Mouse (Mus musculus) limb, embryonic 11.5 days (tissue): ENCODE results near the gene Ret. TPM values are rescaled to one million over a fixed set of nuclear protein-coding genes. Genes with fewer than 3 reads are reported as not detected.
A peak's percentile ranks its signal among the peaks of the same experiment; 100 is the strongest.

Source experiments
- ATAC-seq: fragments of 200-750 bp; cut with Nextera tagmentation; 2 replicates; pipeline ENCODE4 v1.8.0; 2017; ENCODE audit warnings: low read depth; ENCODE audit not compliant: insufficient number of reproducible peaks, low FRiP score, low TSS enrichment
- DNase-seq: peaks from one replicate; pipeline ENCODE4 v3.0.0-alpha.2; 2015; ENCODE audit warnings: low spot score
- H3K27ac ChIP-seq: fragments of 300-500 bp; sonication (generic); replicated peaks from 2 replicates; pipeline ENCODE4 v1.5.1; 2014; ENCODE audit warnings: low read depth, mild to moderate bottlenecking, low read length
- H3K27me3 ChIP-seq: fragments of 300-500 bp; sonication (generic); 2 replicates; pipeline ENCODE4 v1.6.1; 2014; ENCODE audit warnings: mild to moderate bottlenecking, low read length, mixed read lengths; ENCODE audit not compliant: control insufficient read depth, insufficient read depth
- H3K36me3 ChIP-seq: fragments of 300-500 bp; sonication (generic); 2 replicates; pipeline ENCODE4 v1.6.1; 2014; ENCODE audit warnings: mild to moderate bottlenecking, low read length, moderate library complexity, mixed read lengths; ENCODE audit not compliant: control insufficient read depth, insufficient read depth
- H3K4me1 ChIP-seq: fragments of 300-500 bp; sonication (generic); 2 replicates; pipeline ENCODE4 v1.6.1; 2014; ENCODE audit warnings: low read length, mixed read lengths; ENCODE audit not compliant: control insufficient read depth, insufficient read depth
- H3K4me2 ChIP-seq: fragments of 300-500 bp; sonication (generic); 2 replicates; pipeline ENCODE4 v1.6.1; 2014; ENCODE audit warnings: low read depth, mild to moderate bottlenecking, moderate library complexity; ENCODE audit not compliant: severe bottlenecking
- H3K4me3 ChIP-seq: fragments of 300-500 bp; sonication (generic); 2 replicates; pipeline ENCODE4 v1.5.1; 2014; ENCODE audit warnings: low read depth, low read length
- H3K9ac ChIP-seq: fragments of 300-500 bp; sonication (generic); 2 replicates; pipeline ENCODE4 v1.6.1; 2014; ENCODE audit warnings: mild to moderate bottlenecking, low read length
- H3K9me3 ChIP-seq: fragments of 300-500 bp; sonication (generic); 2 replicates; pipeline ENCODE4 v1.6.1; 2016; ENCODE audit warnings: low read length; ENCODE audit not compliant: control insufficient read depth
- WGBS: fragments of 180-500 bp; shearing (Covaris S2); extraction: QIAGEN DNeasy Blood & Tissue Kit; methylation state at CpG from one replicate; pipeline ENCODE4 v1.1.7; 2014; 5-methylcytosine and 5-hydroxymethylcytosine counted together
- polyA plus RNA-seq: library from polyadenylated mRNA; unstranded; fragments of >200 nt; fragmentation: Nextera tagmentation; extraction: Ambion mirVana; gene quantifications from 2 replicates; pipeline ENCODE4 v1.2.1, GENCODE M21; 2014

The Ret gene
- polyA plus RNA-seq, 1 experiment from 2014 or later, result 0.04 TPM

GRCm38 (mm10) chr6:118205176-118205890 is 7.8 kb upstream of the Ret start:
- no peaks in the 10 kb centered on the region for H3K27me3 ChIP-seq
- no peak overlapping the region for H3K4me2 ChIP-seq
- DNase-seq (peak; percentile 42), ATAC-seq (no peak; the same call in 1 of the 2 replicates)
- H3K27ac ChIP-seq, result no peak overlapping the region
- H3K4me1 ChIP-seq, result peaks cover 6% of the 10 kb centered on the region; the same call in 1 of the 2 replicates
- no peaks in the 10 kb centered on the region for H3K9me3 ChIP-seq
- 30% methylated on average over 7 of the region's 7 CpGs for WGBS
- no peaks in the 10 kb centered on the region for H3K36me3 ChIP-seq
- H3K4me3 ChIP-seq, result no peak overlapping the region
- H3K9ac ChIP-seq, result no peak overlapping the region

GRCm38 (mm10) chr6:118204112-118204511 is 6.6 kb upstream of the Ret start:
- H3K9ac ChIP-seq, result no peak overlapping the region
- H3K4me3 ChIP-seq, result no peak overlapping the region
- H3K27me3 ChIP-seq, result peaks cover 3% of the 10 kb centered on the region; the same call in 1 of the 2 replicates
- WGBS, result 80% methylated on average over 1 of the region's 1 CpGs
- H3K9me3 ChIP-seq, result no peaks in the 10 kb centered on the region
- no peak for ATAC-seq
- H3K4me2 ChIP-seq, result no peak overlapping the region
- H3K27ac ChIP-seq, result no peak overlapping the region
- no peaks in the 10 kb centered on the region for H3K36me3 ChIP-seq
- peaks cover 6% of the 10 kb centered on the region; the same call in 1 of the 2 replicates for H3K4me1 ChIP-seq
- no peak for DNase-seq

- peak; percentile 74 for ATAC-seq
- H3K36me3 ChIP-seq, result no peaks in the 10 kb centered on the region
Observed at GRCm38 (mm10) chr6:118196751-118197439, 623 bp downstream of the Ret start.

GRCm38 (mm10) chr6:118195108-118195507 is 2.4 kb downstream of the Ret start:
- WGBS, result 34% methylated on average over 8 of the region's 8 CpGs
- no peak overlapping the region for H3K4me3 ChIP-seq
- H3K27ac ChIP-seq, result no peak overlapping the region
- peaks cover 2% of the 10 kb centered on the region; the same call in 1 of the 2 replicates for H3K4me1 ChIP-seq
- H3K27me3 ChIP-seq, result peaks cover 35% of the 10 kb centered on the region
- no peaks in the 10 kb centered on the region for H3K36me3 ChIP-seq
- H3K9me3 ChIP-seq, result no peaks in the 10 kb centered on the region
- no peak overlapping the region for H3K9ac ChIP-seq
- DNase-seq (peak; percentile 65), ATAC-seq (no peak)
- H3K4me2 ChIP-seq, result no peak overlapping the region

More at GRCm38 (mm10) chr6:118196751-118197439, 623 bp downstream of the Ret start:
- H3K9ac ChIP-seq, result peak overlapping the region; percentile 24; the same call in 1 of the 2 replicates
- under 1% methylated on average over 83 of the region's 84 CpGs for whole genome bisulfite sequencing
- H3K4me2 ChIP-seq, result peak overlapping the region; percentile 98
- H3K27me3 ChIP-seq, result peaks cover 35% of the 10 kb centered on the region
- H3K9me3 ChIP-seq, result no peaks in the 10 kb centered on the region
- DNase-seq, result peak; percentile 72
- no peak overlapping the region for H3K27ac ChIP-seq
- peak overlapping the region; percentile 57 for H3K4me3 ChIP-seq
- peaks cover 2% of the 10 kb centered on the region; the same call in 1 of the 2 replicates for H3K4me1 ChIP-seq

- H3K4me2 ChIP-seq, result no peak overlapping the region
- no peak for DNase-seq
- ATAC-seq, result no peak
- no peak overlapping the region for H3K27ac ChIP-seq
- peaks cover 22% of the 10 kb centered on the region for H3K27me3 ChIP-seq
- H3K4me1 ChIP-seq, result peaks cover 2% of the 10 kb centered on the region; the same call in 1 of the 2 replicates
- no peak overlapping the region for H3K9ac ChIP-seq
- 73% methylated on average over 3 of the region's 3 CpGs for WGBS
- no peak overlapping the region for H3K4me3 ChIP-seq
- no peaks in the 10 kb centered on the region for H3K9me3 ChIP-seq
- H3K36me3 ChIP-seq, result no peaks in the 10 kb centered on the region
Observed at GRCm38 (mm10) chr6:118192882-118193281, 4.6 kb downstream of the Ret start.

GRCm38 (mm10) chr6:118192199-118192598 is 5.3 kb downstream of the Ret start:
- H3K36me3 ChIP-seq, result no peaks in the 10 kb centered on the region
- H3K27me3 ChIP-seq, result peaks cover 15% of the 10 kb centered on the region

GRCm38 (mm10) chr6:118189764-118190163 is 7.8 kb downstream of the Ret start:
- Histone ChIP-seq H3K4me1 (no peaks in the 10 kb centered on the region), H3K27ac (no peak overlapping the region), H3K4me2 (no peak overlapping the region), H3K9ac (no peak overlapping the region), H3K36me3 (no peaks in the 10 kb centered on the region), H3K4me3 (no peak overlapping the region), H3K9me3 (no peaks in the 10 kb centered on the region), H3K27me3 (no peaks in the 10 kb centered on the region)
- no peak for ATAC-seq
- 57% methylated on average over 3 of the region's 3 CpGs for WGBS
- DNase-seq, result no peak

More at GRCm38 (mm10) chr6:118192199-118192598, 5.3 kb downstream of the Ret start:
- Histone ChIP-seq H3K27ac (no peak overlapping the region), H3K4me1 (peaks cover 2% of the 10 kb centered on the region; the same call in 1 of the 2 replicates), H3K9me3 (no peaks in the 10 kb centered on the region), H3K4me3 (no peak overlapping the region), H3K9ac (no peak overlapping the region), H3K4me2 (no peak overlapping the region)
- no peak for DNase-seq
- no peak for ATAC-seq
- 71% methylated on average over 4 of the region's 4 CpGs for WGBS

GRCm38 (mm10) chr6:118188599-118188998 is 8.9 kb downstream of the Ret start:
- Histone ChIP-seq H3K36me3 (no peaks in the 10 kb centered on the region), H3K4me2 (no peak overlapping the region), H3K4me1 (no peaks in the 10 kb centered on the region), H3K9me3 (no peaks in the 10 kb centered on the region), H3K27ac (no peak overlapping the region), H3K27me3 (no peaks in the 10 kb centered on the region), H3K9ac (no peak overlapping the region), H3K4me3 (no peak overlapping the region)
- no peak for ATAC-seq
- 83% methylated on average over 9 of the region's 9 CpGs for WGBS
- DNase-seq, result no peak
